Mouse (Mus musculus): Measurements from ENCODE around the gene Card6. TPM values are rescaled to one million over a fixed set of nuclear protein-coding genes. Genes with fewer than 3 reads are reported as not detected.

The Card6 gene
- total and polyA plus RNA-seq, 2 experiments from 2014 or later = 0.29 to 0.41 TPM

- no peak for DNase-seq
- Histone ChIP-seq H3K4me1 (ENCODE audit: insufficient read depth) (peaks cover 9% of the 10 kb centered on the region), H3K4me3 (ENCODE audit: low read depth, low read length) (no peak overlapping the region), H3K27me3 (ENCODE audit: insufficient read depth, low read length) (no peaks in the 10 kb centered on the region), H3K4me2 (ENCODE audit: low read depth) (no peak overlapping the region), H3K9ac (no peak overlapping the region), H3K36me3 (ENCODE audit: insufficient read depth) (peaks cover 34% of the 10 kb centered on the region), H3K27ac (ENCODE audit: low read depth, low read length) (no peak overlapping the region), H3K9me3 (ENCODE audit: low read length) (no peaks in the 10 kb centered on the region)
- no peak for TF ChIP-seq CTCF (IDR thresholded peaks at IDR 0.05; ENCODE audit: low read depth)
- 95% methylated on average over 2 of the region's 2 CpGs for WGBS
- no peak for ATAC-seq
These were observed 10.9 kb upstream of the Card6 start for GRCm38 (mm10) chr15:5119192-5119591.

DNA sequence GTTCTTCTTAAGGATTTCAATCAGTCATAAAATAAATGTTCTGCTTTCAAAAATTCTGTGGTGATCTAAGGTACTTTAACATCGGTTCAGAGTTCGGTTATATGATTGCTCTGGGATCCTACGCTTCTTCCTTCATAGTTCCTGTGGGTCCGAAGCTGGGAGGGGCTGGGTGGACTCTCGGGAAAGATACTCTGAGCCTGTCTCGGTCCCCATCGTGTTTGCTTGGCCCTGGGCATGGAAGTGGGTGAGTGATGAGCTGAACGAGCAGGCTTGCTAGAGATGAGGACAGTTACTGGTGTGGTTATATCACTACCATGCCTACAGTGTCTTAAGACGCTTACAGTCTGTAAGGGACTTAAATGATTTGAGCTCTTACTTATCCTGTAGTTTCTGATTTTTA, 10.3 kb upstream of the Card6 start:
- Histone ChIP-seq H3K27ac (ENCODE audit: low read depth, low read length) (no peak overlapping the region), H3K4me1 (ENCODE audit: insufficient read depth) (peaks cover 9% of the 10 kb centered on the region), H3K27me3 (ENCODE audit: insufficient read depth, low read length) (no peaks in the 10 kb centered on the region), H3K4me2 (ENCODE audit: low read depth) (no peak overlapping the region), H3K36me3 (ENCODE audit: insufficient read depth) (peaks cover 33% of the 10 kb centered on the region), H3K9ac (no peak overlapping the region), H3K9me3 (ENCODE audit: low read length) (no peaks in the 10 kb centered on the region), H3K4me3 (ENCODE audit: low read depth, low read length) (no peak overlapping the region)
- no peak for TF ChIP-seq CTCF (IDR thresholded peaks at IDR 0.05; ENCODE audit: low read depth)
- ATAC-seq (no peak), DNase-seq (no peak)
- WGBS = 92% methylated on average over 9 of the region's 9 CpGs

GRCm38 (mm10) chr15:5117031-5117601, 8.8 kb upstream of the Card6 start:
- no peak; the same call in 1 of the 2 replicates for ATAC-seq
- DNase-seq = no peak
- no peaks in the 10 kb centered on the region for H3K9me3 ChIP-seq (ENCODE audit: low read length)
- H3K4me3 ChIP-seq (ENCODE audit: low read depth, low read length) = peak overlapping the region; percentile 88
- H3K27ac ChIP-seq (ENCODE audit: low read depth, low read length) = peak overlapping the region; percentile 85
- H3K4me2 ChIP-seq (ENCODE audit: low read depth) = peak overlapping the region; percentile 63
- TF ChIP-seq CTCF (IDR thresholded peaks at IDR 0.05; ENCODE audit: low read depth) = no peak
- peaks cover 9% of the 10 kb centered on the region for H3K4me1 ChIP-seq (ENCODE audit: insufficient read depth)
- 3% methylated on average over 22 of the region's 22 CpGs for WGBS
- H3K36me3 ChIP-seq (ENCODE audit: insufficient read depth) = peaks cover 33% of the 10 kb centered on the region
- peak overlapping the region; percentile 92 for H3K9ac ChIP-seq
- H3K27me3 ChIP-seq (ENCODE audit: insufficient read depth, low read length) = no peaks in the 10 kb centered on the region

DNA sequence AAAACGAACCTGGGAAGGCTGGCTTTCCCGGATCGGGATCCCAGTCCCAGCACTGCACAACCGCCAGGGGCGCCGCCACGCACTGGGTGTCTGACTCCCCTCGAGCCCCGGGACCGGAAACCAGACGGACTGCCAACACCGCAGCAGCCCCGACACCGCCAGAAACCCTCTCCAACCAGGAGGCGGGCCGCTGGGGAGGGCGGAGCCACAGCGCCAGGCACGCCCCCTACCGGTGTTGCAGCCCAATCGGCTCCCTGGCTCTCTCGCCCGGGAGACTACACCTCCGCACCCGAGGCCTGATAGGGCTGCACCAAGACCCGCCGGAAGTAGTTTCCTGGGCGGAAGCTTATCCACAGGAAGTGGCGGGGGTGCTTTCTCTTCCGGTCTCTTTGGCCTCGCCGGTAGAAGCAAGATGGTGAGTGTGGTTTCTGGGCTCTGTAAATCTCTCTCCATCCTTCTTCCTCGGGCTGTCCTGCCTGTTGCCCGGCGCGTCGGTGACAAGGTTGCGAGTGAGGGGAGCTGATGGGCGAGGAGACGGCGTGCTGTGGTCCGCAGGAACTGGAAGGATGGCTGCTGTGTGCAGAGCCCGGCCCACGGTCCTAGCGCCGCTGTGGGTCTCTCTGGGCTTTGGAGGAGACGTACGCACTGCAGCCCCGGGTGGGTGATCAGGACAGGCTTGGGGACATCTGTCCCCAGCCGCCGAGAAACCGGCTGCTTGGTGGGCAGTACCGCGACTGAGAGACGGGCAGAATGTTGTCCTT, 8.1 kb upstream of the Card6 start, which contains the start of gene Rpl37:
TSS of gene Rpl37 (plus strand) at position 376 of the 761 bp plus-strand sequence.
- TF ChIP-seq CTCF (IDR thresholded peaks at IDR 0.05; ENCODE audit: low read depth) = peak; percentile 83
- ATAC-seq = peak; percentile 98
- WGBS = under 1% methylated on average over 55 of the region's 55 CpGs

DNA sequence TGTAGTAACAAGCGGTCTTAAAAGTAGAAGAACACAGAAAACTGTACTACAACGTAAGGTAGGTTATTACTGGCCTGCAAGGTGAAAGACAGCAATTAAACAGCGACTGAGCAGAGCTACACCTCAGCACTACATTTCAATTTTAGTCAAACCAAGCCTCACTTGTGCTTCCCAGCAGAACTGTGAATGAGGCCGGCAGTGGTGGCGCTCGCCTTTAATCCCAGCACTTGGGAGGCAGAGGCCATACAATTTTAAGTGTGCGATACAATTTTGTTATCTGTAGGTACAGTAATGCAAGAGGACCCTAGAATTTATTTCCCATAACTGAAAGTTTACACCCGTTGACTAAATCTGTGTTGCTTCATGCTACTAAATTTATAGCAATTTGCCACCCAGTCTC, 6.8 kb upstream of the Card6 start:
- Histone ChIP-seq H3K36me3 (ENCODE audit: insufficient read depth) (peaks cover 18% of the 10 kb centered on the region), H3K9me3 (ENCODE audit: low read length) (no peaks in the 10 kb centered on the region), H3K9ac (no peak overlapping the region), H3K27me3 (ENCODE audit: insufficient read depth, low read length) (no peaks in the 10 kb centered on the region), H3K4me1 (ENCODE audit: insufficient read depth) (peaks cover 9% of the 10 kb centered on the region), H3K27ac (ENCODE audit: low read depth, low read length) (no peak overlapping the region), H3K4me3 (ENCODE audit: low read depth, low read length) (0 out of 2 replicates have a peak overlapping the region, but pooled peaks have one; percentile 88), H3K4me2 (ENCODE audit: low read depth) (peak overlapping the region; percentile 65)
- no peak for ATAC-seq
- no peak for TF ChIP-seq CTCF (IDR thresholded peaks at IDR 0.05; ENCODE audit: low read depth)
- 65% methylated on average over 8 of the region's 8 CpGs for WGBS
- no peak for DNase-seq

More for the DNA sequence above, 8.1 kb upstream of the Card6 start, which contains the start of gene Rpl37:
- Histone ChIP-seq H3K9me3 (ENCODE audit: low read length) (no peaks in the 10 kb centered on the region), H3K4me1 (ENCODE audit: insufficient read depth) (peaks cover 9% of the 10 kb centered on the region), H3K9ac (peak within 1 kb of the TSS; percentile 92), H3K27ac (ENCODE audit: low read depth, low read length) (peak within 1 kb of the TSS; percentile 85), H3K4me2 (ENCODE audit: low read depth) (peak within 1 kb of the TSS; percentile 65), H3K36me3 (ENCODE audit: insufficient read depth) (peaks cover 28% of the 10 kb centered on the region), H3K4me3 (ENCODE audit: low read depth, low read length) (peak within 1 kb of the TSS; percentile 88), H3K27me3 (ENCODE audit: insufficient read depth, low read length) (no peaks in the 10 kb centered on the region)
- peak; percentile 99 for DNase-seq

- Histone ChIP-seq H3K36me3 (ENCODE audit: insufficient read depth) (no peaks in the 10 kb centered on the region), H3K27ac (ENCODE audit: low read depth, low read length) (no peak overlapping the region), H3K9me3 (ENCODE audit: low read length) (no peaks in the 10 kb centered on the region), H3K4me1 (ENCODE audit: insufficient read depth) (peaks cover 4% of the 10 kb centered on the region), H3K27me3 (ENCODE audit: insufficient read depth, low read length) (no peaks in the 10 kb centered on the region), H3K4me3 (ENCODE audit: low read depth, low read length) (no peak overlapping the region), H3K4me2 (ENCODE audit: low read depth) (no peak overlapping the region), H3K9ac (no peak overlapping the region)
- 86% methylated on average over 3 of the region's 3 CpGs for WGBS
- no peak for TF ChIP-seq CTCF (IDR thresholded peaks at IDR 0.05; ENCODE audit: low read depth)
- DNase-seq (no peak), ATAC-seq (no peak)
These were observed 4.3 kb upstream of the Card6 start for GRCm38 (mm10) chr15:5112651-5113050.

DNA sequence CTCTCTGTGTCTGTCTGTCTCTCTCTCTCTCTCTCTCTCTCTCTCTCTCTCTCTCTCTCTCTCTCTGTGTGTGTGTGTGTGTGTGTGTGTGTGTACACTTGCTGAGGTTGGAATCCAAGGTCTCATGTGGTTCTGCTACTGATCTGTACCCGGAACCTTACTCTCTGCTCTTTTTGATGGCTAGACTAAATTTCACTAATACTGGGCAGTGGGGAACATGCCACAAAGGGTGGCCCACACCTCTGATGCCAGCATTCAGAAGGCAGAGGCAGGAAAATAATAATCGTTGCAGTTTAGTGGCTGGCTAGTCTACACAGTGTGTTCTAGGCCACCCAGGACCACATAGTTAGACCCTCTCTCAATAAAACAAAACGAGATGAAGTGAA, 309 bp upstream of the Card6 start:
- ATAC-seq = no peak
- WGBS = 87% methylated on average over 3 of the region's 3 CpGs

More for the DNA sequence above, 309 bp upstream of the Card6 start:
- Histone ChIP-seq H3K4me3 (ENCODE audit: low read depth, low read length) (no peak overlapping the region), H3K27me3 (ENCODE audit: insufficient read depth, low read length) (no peaks in the 10 kb centered on the region), H3K9ac (no peak overlapping the region), H3K9me3 (ENCODE audit: low read length) (no peaks in the 10 kb centered on the region), H3K4me1 (ENCODE audit: insufficient read depth) (no peaks in the 10 kb centered on the region), H3K4me2 (ENCODE audit: low read depth) (no peak overlapping the region), H3K27ac (ENCODE audit: low read depth, low read length) (no peak overlapping the region), H3K36me3 (ENCODE audit: insufficient read depth) (no peaks in the 10 kb centered on the region)
- TF ChIP-seq CTCF (IDR thresholded peaks at IDR 0.05; ENCODE audit: low read depth) = no peak
- DNase-seq = no peak
